Mouse (Mus musculus) lung, postnatal 14 days (tissue): ENCODE results near the gene Plcxd2.

Experiments
- DNase-seq: peaks from one replicate; pipeline ENCODE4 v3.0.0; 2021

The Plcxd2 gene

DNA sequence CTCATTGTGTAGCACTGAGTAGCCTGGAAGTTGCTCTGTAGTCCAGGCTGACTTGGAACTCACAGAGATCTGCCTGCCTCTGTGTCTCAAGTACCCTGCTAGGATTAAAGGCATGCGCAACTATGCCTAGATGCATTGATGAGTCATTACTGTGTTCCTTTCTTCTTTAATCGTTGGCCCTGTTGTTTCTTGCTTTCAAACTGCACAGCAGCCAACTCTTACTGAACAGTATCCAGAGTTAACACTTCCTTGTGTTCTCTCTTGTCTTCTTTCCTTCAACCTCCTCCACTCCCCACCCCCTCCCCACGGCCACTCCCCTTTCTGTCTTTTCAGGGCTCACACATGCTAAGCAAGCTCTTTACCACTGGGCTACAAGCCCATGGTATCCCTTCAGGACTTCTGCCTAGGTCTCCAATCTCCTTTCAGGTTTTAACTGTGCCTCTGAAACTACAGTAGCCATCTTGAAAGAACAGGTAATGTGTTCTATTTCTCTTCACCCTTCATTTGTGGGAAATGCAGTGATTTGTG, 74.0 kb downstream of the Plcxd2 start:
- DNase-seq = no peak

DNA sequence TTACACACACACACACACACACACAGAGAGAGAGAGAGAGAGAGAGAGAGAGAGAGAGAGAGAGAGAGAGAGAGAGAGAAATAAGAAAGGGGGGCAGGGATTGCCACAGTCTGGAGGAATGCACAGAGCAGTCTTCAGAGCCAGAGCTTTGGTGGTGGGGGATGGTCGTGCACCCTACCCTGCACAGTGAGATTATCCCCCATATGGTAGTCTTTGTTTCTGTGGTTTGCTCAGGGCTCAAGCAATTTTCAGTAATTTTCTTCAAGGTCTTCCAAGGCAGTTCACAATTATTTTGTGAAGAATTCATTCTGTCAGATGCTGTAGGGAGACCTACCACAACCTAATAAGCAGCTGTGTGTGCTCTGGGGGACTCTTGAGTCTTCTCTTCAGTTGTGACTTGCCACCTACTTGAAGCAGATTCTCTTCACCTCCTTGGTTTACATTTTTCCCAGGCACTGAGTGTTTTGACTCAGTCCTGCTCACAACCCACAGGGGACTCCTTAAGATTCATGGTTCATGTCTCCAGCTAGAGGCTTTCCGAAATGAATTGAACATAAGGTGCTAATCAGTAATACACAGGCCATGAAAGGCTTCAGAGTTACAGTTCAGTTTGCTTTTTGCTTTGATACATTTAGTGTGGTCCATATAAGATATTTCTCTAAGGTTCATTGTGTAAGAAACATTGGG, 75.2 kb downstream of the Plcxd2 start:
- DNase-seq = no peak

DNA sequence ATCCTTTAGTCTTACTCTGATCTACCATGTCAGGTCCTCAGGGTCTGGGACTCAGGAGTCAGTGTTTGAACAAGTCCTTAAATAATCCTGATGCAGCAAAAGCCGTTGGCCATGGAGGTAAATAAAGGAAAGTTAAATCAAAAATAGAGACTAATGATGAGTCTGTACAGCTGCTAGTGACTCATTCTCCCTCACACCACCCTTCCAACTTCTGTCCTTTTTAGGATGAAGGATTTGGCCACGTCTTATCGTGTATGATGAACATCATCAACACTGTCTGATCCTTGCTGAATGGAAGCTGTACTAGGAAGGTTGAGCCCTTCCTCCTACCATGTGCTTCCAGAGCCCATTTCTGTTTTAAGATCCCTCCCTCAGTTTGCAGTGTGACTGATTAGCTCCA, 79.7 kb downstream of the Plcxd2 start:
- DNase-seq = no peak

DNA sequence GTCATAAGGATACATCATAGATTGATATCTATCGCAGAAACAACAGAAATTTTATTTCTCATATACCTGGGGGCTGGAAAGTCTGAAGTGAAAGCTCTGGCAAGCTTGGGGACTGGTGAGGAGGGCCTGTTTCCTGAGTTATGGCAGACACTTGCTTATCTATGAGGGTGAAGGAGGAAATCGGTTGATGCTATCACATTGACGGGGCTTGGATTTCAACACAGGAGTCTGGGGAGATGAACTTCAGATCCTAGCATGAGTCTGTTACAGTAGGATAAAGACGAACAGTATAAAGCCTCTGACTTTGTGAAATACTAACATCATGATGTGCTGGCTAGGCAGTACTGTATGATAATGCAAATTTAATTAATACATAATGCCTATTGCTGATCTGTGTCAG, 81.9 kb downstream of the Plcxd2 start:
- DNase-seq = no peak

DNA sequence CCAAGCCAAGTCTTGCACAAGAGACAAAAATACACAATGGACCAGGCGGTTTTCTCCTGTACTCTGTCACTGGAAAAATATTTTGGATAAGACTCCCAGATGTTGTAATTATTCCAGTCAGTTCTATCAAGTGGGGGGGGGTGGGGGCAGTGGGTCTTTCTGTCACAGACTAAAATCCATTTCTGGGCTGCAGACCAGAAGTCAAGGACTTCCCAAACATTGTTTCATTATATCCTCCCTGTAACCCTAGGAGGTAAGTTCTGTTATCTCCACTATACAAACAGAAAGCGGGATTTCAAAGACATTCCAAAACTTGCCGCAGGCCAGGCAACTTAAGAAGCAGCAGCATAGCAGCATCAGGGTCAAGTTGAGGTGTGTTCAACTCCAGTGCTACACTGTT, 82.4 kb downstream of the Plcxd2 start:
- DNase-seq = peak; percentile 56

DNA sequence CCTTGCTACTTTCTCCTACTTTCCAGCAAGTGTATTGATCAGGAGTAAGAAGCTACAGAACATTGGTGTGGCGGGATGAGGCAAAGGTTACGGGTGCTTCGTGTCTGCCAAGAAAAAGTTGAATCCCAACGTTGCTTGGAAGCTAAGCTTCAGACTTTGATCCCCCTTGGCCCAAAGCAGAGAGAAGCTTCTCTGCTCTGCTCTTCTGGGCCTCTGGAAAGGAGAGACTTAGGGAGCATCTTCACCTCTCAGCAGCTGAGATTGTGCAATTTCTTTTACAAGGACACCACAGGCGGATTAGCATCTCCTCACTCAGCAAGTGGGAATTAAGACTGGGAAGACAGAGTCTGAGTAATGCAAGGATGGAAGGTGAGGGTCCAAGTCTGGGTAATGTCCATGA, 83.1 kb downstream of the Plcxd2 start:
- no peak for DNase-seq

DNA sequence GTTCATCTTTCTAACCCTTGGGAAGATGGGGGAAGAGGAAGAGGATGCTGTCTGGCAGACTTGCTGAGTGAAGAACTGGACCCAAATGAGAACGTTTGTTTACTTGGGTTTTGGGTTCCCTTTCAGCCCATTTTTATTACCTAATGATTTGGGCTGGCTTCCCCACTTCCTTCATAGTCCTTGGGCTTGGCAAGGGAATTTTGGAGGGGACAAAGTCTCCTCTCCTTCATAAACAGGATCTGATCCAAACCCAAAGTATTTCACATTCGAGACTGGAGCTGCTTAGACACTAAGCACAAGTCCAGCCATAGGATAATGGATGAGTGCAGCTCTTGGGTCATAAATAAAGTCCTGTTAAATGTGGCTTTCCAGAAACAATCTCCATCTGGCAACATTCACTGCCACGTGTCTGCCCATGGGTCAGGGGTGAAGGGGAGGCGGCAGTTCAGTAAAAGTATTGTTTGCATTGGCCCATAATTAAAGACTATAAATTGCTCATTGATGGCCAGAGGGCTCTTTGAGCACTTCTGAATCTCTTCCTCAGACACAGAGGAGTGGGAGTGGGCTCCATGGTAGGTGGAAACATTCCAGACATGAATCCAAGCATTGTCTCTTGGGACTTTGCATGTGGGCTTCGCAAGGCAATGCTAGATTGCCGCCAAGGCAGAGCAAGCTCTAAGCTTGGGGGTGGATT, 86.1 kb downstream of the Plcxd2 start:
- no peak for DNase-seq

DNA sequence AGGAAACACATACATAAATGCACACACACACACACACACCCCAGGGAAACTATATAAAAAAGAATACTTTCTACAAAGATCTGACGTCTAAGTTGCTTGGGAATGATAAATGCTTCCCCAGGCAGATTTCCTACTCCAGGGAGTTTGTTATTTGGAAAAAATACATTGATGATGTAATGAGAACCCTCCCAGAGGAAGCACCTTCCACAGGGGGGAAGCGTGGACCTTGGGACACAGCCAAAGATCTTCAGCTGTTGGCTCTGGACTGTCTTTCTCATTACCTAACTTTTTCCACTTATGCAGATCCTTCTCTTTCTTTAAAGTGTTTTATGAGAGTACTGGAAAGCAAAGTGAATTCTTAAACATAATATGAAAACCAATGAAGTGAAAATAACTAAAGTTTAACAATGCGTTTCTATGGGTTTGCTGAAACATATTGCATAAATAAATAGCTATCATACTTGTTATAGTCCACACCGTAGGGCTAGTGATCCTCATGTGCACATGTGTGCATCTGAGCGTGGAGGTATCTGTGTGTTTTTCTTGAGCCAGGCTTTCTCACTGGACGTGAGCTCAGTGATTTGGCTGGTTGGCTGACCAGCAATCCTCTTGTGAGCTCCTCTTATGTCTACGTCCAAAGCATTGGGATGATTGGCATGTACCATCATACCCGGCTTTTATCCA, 87.3 kb downstream of the Plcxd2 start:
- DNase-seq = peak; percentile 40

DNA sequence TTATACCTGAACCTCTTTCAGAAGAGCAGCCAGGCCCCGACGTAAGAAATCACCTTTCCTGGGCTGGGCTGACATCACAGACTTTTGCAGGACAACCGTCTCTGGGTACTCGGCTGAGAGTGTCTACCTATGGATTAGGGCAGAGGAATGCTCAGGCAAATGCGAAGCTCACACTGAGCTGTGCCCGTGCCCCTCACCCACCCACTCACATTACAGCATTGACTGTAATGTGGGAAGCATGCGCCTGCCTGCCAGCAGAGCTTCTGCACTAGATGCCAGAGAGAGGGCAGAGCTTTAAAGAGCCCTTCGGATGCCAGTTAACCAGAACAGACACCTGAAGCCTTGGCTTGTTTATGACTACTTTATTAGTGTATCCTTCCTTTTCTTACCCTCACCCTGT, 90.4 kb downstream of the Plcxd2 start:
- no peak for DNase-seq
